Mouse (Mus musculus): ENCODE measurements around the gene Disp2.

DNA sequence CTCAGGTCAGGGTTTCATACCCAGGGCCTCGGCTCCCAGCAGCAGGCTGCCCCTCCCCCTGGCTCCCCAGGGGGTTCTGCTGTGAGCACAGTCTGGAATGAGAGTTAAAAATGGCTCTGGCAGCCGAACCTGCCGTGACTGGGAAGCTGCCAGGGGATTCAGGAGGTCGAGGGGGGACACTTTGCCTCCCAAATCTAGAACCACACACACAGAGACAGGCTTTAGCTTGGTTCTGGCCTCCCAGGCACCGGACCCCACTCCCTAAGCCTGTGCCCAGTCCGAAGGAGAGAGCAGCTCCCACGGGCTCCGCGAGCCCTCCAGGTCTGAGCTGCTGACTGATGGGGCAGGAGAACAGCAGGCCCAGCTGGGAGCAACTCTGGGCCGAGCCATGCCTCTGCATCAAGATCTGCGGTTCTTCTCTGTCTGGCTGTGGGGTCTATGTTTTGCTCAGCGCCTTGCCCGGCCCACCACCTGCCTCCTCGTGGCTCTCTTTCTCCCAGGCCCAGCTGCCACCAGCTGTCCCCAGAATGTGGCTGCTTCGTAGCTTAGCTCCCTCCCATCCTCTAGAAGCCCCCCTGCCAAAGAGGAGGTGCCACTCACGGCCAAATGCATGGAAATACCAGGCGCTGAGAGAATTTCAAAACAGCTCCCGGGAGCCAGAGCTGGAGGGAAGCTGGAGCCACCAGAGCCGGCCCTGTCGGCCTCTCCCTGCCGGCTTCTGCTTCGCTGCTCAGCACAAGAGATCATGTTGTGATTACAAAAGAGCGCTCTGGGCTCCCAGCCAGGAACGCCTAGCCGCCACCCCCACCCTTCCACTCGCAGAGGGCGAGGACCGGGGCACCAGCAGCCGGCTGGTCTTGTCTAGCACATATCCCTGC, 17.4 kb upstream of the Disp2 start, which contains the start of gene Ccdc9b:
- TF ChIP-seq CTCF (IDR thresholded peaks at IDR 0.05; ENCODE audit: borderline replicate concordance, insufficient read depth, low read depth, low read length) (no peak), POLR2A (IDR thresholded peaks at IDR 0.05; ENCODE audit: borderline replicate concordance, insufficient read depth, low read length) (peak; percentile 38; the same call in 1 of the 2 replicates)

Measured in cerebellum, adult 2 months (tissue).